Mouse (Mus musculus) monocyte, adult 2 months (primary cell): ENCODE measurements around the gene Maml2.

ENCODE experiments used
- DNase-seq, 2 experiments: peaks; one replicate each; pipeline ENCODE4 v3.0.0; 2022; ENCODE audit warnings: low spot score in 2 of 2, low read depth in 1 of 2

Maml2 gene

DNA sequence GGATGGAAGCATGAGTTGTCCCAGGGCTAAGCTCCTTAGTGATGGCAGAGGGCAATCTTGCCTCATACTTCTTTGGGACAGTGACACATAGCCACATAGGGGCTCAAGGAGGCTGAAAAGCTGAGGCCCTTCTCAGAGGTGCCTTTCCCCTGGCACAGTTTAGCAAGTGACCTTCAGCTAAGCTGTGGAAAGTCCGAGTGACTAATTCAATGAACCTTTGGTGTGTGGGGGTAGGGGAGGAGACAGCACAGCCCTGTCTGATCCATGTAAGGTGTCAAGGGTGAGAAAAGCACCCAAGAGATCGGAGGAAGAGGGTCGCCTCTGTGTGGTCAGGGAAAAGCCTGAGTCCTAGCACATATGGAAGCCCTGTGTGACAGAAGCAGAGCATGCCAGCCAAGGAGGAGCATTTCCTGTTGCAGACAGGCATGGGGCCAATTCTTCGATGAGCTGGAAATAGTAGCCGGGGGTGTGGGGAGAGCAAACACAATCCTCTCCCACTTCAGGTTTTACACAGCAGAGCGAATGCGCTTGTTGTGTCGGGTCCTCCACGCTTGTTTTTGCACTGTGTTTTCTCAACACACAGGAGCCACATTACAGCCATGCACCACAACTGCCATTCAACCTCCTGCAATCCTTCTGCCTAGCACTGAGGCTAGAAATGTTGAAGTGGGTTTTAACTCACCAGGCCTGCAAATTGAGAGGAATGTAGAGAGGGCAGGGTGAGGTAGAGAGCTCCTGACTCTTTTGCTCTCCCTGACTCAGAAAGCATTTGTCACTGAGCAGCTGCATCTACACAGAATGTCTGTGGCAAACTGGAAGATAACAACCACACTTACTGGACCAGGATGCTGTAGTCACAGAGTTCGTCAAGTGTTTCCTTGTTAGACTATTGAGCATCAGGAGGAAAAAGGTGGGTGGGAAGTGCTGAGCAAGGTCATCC, 266.0 kb downstream of the Maml2 start:
- no peak for DNase-seq

- no peak for DNase-seq
Measured at GRCm38 (mm10) chr9:13565343-13566019, 267.7 kb downstream of the Maml2 start.

- no peak for DNase-seq
Measured at GRCm38 (mm10) chr9:13566154-13566885, 268.6 kb downstream of the Maml2 start.

DNA sequence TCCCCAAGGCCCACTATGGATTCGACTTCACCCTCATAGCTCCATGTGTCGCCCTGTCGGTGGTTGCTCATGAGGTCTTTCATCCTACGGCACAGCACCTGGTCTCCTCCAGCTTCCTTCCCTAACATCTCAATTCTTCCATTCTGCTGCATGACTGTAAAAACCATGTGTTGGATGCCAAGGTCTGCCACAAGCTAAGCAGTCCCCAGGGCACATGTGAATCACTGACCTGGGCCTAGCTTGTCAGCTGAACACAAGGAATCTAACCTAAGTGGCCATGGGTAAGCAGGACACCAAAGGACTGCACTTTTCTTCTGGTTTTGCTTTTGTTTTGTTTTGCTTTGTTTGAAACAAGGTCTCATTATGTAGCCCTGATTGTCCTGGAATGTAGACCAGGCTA, 271.3 kb downstream of the Maml2 start:
- no peak for DNase-seq

DNA sequence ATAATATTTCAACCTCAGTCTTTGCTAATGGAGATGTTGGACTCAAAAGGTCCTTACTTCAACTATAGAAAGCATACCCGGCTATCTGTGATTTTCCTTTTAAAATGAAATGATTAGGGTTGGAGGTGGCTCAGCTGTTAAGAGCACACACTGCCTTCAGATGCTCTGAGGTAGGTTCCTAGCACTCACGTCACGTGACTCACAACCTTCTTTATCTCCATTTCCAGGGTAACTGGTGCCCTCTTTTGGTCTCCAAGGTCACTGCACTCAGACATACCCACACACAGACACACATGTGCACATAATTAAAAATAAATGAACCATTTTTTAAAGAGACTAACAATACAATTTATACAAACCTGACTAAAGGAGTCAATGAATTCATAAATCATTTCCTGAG, 275.1 kb downstream of the Maml2 start:
- DNase-seq = no peak

DNA sequence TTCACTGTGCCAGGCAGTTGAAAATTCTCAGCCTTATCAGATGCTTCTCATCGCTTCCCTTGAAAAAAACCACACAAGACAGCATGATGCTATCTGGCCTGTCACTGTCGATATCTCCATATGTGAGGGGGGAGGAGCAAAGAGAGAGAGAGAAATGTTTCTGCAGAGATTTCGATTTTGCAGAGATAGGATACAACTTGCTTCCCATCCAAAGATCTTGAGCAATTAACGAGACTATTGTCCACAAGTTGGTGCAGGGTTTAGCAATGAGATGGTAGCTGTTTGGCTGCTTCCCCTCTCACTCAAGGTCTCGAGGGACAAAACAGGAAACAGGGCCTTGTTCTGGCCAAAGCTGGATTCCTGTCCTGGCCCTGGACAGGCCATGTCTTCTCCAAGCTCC, 276.3 kb downstream of the Maml2 start:
- DNase-seq = no peak

DNA sequence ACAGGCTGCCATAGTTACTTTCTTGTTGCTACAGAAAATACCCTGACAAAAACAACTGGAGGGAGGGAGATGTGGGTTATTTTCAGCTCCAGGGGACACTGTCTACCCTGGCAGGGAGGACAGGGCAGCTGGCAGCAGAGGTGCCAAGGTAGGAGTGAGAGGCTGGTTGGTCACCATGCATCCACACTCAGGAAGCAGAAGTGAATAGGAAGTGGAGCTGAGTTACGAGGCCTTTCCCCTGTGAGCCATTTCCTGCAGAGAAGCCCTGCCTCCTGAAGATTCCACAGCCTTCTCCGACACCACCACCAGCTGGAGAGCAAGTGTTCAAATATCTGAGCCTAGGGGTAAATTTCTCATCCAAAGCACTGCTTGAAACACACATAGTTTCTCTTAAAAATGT, 277.2 kb downstream of the Maml2 start:
- DNase-seq = no peak

DNA sequence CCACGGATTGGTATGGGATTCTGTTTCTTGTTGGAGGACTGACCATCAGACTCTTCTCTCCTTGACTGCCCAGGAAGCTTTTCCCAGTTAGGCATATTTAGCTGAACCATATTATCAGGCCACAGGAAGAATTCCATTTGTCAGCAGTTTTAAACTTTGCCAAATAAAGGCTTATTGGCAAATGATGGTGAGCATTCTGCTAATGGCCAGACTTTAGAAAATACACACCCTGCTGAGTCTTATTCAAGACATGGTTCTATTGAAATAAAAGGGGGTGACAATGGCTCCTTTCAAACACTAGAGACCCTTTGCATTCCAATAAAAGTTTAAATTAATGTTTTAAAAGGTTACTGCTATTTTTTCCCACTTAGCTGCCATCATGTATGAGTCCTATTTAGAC, 279.4 kb downstream of the Maml2 start:
- no peak for DNase-seq

GRCm38 (mm10) chr9:13581184-13581583, 283.4 kb downstream of the Maml2 start:
- no peak for DNase-seq

- no peak for DNase-seq
Measured at GRCm38 (mm10) chr9:13583952-13584351, 286.2 kb downstream of the Maml2 start.

DNA sequence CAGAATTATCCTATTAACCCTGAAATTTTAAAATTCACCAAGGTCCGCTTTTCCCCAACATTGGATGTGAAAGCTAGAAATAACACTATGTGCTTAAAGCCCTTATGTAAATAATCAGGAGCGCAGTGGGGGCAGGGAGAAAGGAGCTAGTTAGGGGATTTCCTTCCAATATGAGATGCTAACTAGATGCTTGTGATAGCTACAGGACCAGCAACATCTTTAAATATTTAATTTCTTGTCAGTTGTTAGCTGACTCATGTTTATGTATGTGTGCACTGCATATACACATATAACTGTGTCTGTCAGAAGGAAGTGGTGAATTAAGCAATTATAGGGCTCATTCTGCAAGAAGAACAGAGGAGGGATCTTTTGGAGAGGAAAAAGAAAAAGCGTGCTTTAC, 286.7 kb downstream of the Maml2 start:
- DNase-seq = no peak

GRCm38 (mm10) chr9:13587085-13587933, 289.6 kb downstream of the Maml2 start:
- DNase-seq = peak; percentile 60 to 65

- DNase-seq = no peak
Measured at GRCm38 (mm10) chr9:13588786-13589185, 291.0 kb downstream of the Maml2 start.

GRCm38 (mm10) chr9:13592701-13593100, 294.9 kb downstream of the Maml2 start:
- no peak for DNase-seq

- no peak for DNase-seq
Measured at GRCm38 (mm10) chr9:13597736-13598135, 300.0 kb downstream of the Maml2 start.

- no peak for DNase-seq
Measured at GRCm38 (mm10) chr9:13598596-13599333, 301.0 kb downstream of the Maml2 start.

- no peak for DNase-seq
Measured at GRCm38 (mm10) chr9:13599334-13599614, 301.5 kb downstream of the Maml2 start.

GRCm38 (mm10) chr9:13599800-13600199, 302.0 kb downstream of the Maml2 start:
- no peak for DNase-seq

DNA sequence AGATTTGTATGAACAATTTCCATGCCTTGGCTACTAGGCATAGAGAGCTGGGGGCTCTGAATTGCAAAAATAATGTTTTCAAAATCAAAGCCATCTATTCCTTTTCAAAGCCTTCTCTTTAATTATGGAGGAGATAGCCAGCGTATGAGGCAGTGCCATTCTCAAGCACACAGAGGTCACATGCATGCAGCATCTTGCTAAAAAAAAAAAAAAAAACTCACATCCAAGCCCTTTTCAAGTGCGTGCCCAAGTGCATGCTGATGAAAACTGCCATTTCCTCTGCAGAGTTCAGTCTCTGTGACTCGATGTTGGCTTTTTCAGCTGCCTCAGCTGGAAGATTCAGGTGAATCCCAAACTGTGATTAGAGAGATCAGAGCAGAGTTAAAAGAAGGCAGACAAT, 304.0 kb downstream of the Maml2 start:
- DNase-seq = no peak

DNA sequence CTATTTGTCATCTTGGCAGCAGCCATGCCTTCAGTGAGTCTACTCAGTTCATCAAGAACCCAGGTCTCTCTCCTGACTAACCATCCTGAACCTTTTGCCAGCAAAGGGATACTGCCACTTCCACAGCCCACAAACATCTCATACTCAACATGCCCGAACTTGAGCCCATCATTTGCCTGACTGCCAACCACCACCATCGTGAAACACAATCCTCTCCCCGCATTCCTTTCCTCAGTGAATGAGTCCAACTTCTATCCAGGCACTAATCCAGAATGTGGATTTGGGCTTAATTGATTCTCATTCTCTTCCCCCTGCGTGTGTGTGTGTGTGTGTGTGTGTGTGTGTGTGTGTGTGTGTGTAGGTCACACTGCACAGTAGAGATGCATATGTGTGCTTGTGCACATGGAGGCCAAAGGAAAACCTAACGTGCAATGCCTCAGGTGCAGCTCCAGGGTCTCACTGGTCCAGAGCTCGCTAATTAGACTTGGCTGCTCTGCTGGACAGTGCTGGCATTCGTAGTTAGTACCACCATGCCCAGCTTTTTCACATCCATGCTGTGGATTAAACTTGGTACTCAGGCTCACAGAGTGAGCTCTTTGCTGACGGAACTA, 305.9 kb downstream of the Maml2 start:
- no peak for DNase-seq
